Mouse (Mus musculus): ENCODE measurements around the gene Gm17606. TPM values are rescaled to one million over a fixed set of nuclear protein-coding genes. Genes with fewer than 3 reads are reported as not detected.
"Not testable (repeated sequence)": the region's sequence is repeated elsewhere in the genome, so short reads cannot be mapped to it uniquely, and the experiment has no call there.

Gene Gm17606
- not detected in 2 replicates for total RNA-seq (2017)

- no peak for ATAC-seq (replicated peaks in 1 of 2; ENCODE audit: insufficient read depth in 1 of 2, low FRiP score in 2 of 2, low TSS enrichment in 1 of 2, low read depth in 1 of 2, poor library complexity in 2 of 2, severe bottlenecking in 2 of 2)
Observed at GRCm38 (mm10) chr14:54640946-54641304, at the start of gene Gm17606. TSS of gene Gm17606 (plus strand) at chr14:54640952.

GRCm38 (mm10) chr14:54591056-54591455 is 49.7 kb upstream of the Gm17606 start:
- no peak for ATAC-seq (replicated peaks in 1 of 2; ENCODE audit: insufficient read depth in 1 of 2, low FRiP score in 2 of 2, low TSS enrichment in 1 of 2, low read depth in 1 of 2, poor library complexity in 2 of 2, severe bottlenecking in 2 of 2)

GRCm38 (mm10) chr14:54592319-54592934 is 48.3 kb upstream of the Gm17606 start:
- ATAC-seq (replicated peaks in 1 of 2; ENCODE audit: insufficient read depth in 1 of 2, low FRiP score in 2 of 2, low TSS enrichment in 1 of 2, low read depth in 1 of 2, poor library complexity in 2 of 2, severe bottlenecking in 2 of 2) = peak; percentile 74; a peak in 2 of 4 replicates

GRCm38 (mm10) chr14:54594055-54594454 is 46.7 kb upstream of the Gm17606 start:
- ATAC-seq (replicated peaks in 1 of 2; ENCODE audit: insufficient read depth in 1 of 2, low FRiP score in 2 of 2, low TSS enrichment in 1 of 2, low read depth in 1 of 2, poor library complexity in 2 of 2, severe bottlenecking in 2 of 2) = no peak

GRCm38 (mm10) chr14:54594631-54595414 is 45.9 kb upstream of the Gm17606 start:
- ATAC-seq (replicated peaks in 1 of 2; ENCODE audit: insufficient read depth in 1 of 2, low FRiP score in 2 of 2, low TSS enrichment in 1 of 2, low read depth in 1 of 2, poor library complexity in 2 of 2, severe bottlenecking in 2 of 2) = no peak

- ATAC-seq (replicated peaks in 1 of 2; ENCODE audit: insufficient read depth in 1 of 2, low FRiP score in 2 of 2, low TSS enrichment in 1 of 2, low read depth in 1 of 2, poor library complexity in 2 of 2, severe bottlenecking in 2 of 2) = no peak
Observed at GRCm38 (mm10) chr14:54597084-54597483, 43.7 kb upstream of the Gm17606 start.

- no peak for ATAC-seq (replicated peaks in 1 of 2; ENCODE audit: insufficient read depth in 1 of 2, low FRiP score in 2 of 2, low TSS enrichment in 1 of 2, low read depth in 1 of 2, poor library complexity in 2 of 2, severe bottlenecking in 2 of 2)
Observed at GRCm38 (mm10) chr14:54601601-54602000, 39.2 kb upstream of the Gm17606 start.

GRCm38 (mm10) chr14:54602613-54603012 is 38.1 kb upstream of the Gm17606 start:
- ATAC-seq (replicated peaks in 1 of 2; ENCODE audit: insufficient read depth in 1 of 2, low FRiP score in 2 of 2, low TSS enrichment in 1 of 2, low read depth in 1 of 2, poor library complexity in 2 of 2, severe bottlenecking in 2 of 2) = no peak

GRCm38 (mm10) chr14:54603038-54603654 is 37.6 kb upstream of the Gm17606 start:
- ATAC-seq (replicated peaks in 1 of 2; ENCODE audit: insufficient read depth in 1 of 2, low FRiP score in 2 of 2, low TSS enrichment in 1 of 2, low read depth in 1 of 2, poor library complexity in 2 of 2, severe bottlenecking in 2 of 2) = peak; percentile 99 to 100

GRCm38 (mm10) chr14:54603686-54604085 is 37.1 kb upstream of the Gm17606 start:
- ATAC-seq (replicated peaks in 1 of 2; ENCODE audit: insufficient read depth in 1 of 2, low FRiP score in 2 of 2, low TSS enrichment in 1 of 2, low read depth in 1 of 2, poor library complexity in 2 of 2, severe bottlenecking in 2 of 2) = no peak

- 0 out of 4 replicates have a peak, but pooled peaks of 1 of the 2 experiments have one; percentile 17 for ATAC-seq (replicated peaks in 1 of 2; ENCODE audit: insufficient read depth in 1 of 2, low FRiP score in 2 of 2, low TSS enrichment in 1 of 2, low read depth in 1 of 2, poor library complexity in 2 of 2, severe bottlenecking in 2 of 2)
Observed at GRCm38 (mm10) chr14:54605752-54606321, 34.9 kb upstream of the Gm17606 start, which contains the start of gene 4931414P19Rik. TSS of gene 4931414P19Rik (minus strand) at chr14:54605993.

- no peak for ATAC-seq (replicated peaks in 1 of 2; ENCODE audit: insufficient read depth in 1 of 2, low FRiP score in 2 of 2, low TSS enrichment in 1 of 2, low read depth in 1 of 2, poor library complexity in 2 of 2, severe bottlenecking in 2 of 2)
Observed at GRCm38 (mm10) chr14:54607226-54607625, 33.5 kb upstream of the Gm17606 start.

- ATAC-seq (replicated peaks in 1 of 2; ENCODE audit: insufficient read depth in 1 of 2, low FRiP score in 2 of 2, low TSS enrichment in 1 of 2, low read depth in 1 of 2, poor library complexity in 2 of 2, severe bottlenecking in 2 of 2) = no peak
Observed at GRCm38 (mm10) chr14:54609245-54609644, 31.5 kb upstream of the Gm17606 start.

- no peak for ATAC-seq (replicated peaks in 1 of 2; ENCODE audit: insufficient read depth in 1 of 2, low FRiP score in 2 of 2, low TSS enrichment in 1 of 2, low read depth in 1 of 2, poor library complexity in 2 of 2, severe bottlenecking in 2 of 2)
Observed at GRCm38 (mm10) chr14:54609962-54610361, 30.8 kb upstream of the Gm17606 start.

GRCm38 (mm10) chr14:54610648-54611047 is 30.1 kb upstream of the Gm17606 start:
- ATAC-seq (replicated peaks in 1 of 2; ENCODE audit: insufficient read depth in 1 of 2, low FRiP score in 2 of 2, low TSS enrichment in 1 of 2, low read depth in 1 of 2, poor library complexity in 2 of 2, severe bottlenecking in 2 of 2) = no peak

- ATAC-seq (replicated peaks in 1 of 2; ENCODE audit: insufficient read depth in 1 of 2, low FRiP score in 2 of 2, low TSS enrichment in 1 of 2, low read depth in 1 of 2, poor library complexity in 2 of 2, severe bottlenecking in 2 of 2) = not testable (repeated sequence)
Observed at GRCm38 (mm10) chr14:54614130-54614529, 26.6 kb upstream of the Gm17606 start.

GRCm38 (mm10) chr14:54616226-54616825 is 24.4 kb upstream of the Gm17606 start:
- no peak for ATAC-seq (replicated peaks in 1 of 2; ENCODE audit: insufficient read depth in 1 of 2, low FRiP score in 2 of 2, low TSS enrichment in 1 of 2, low read depth in 1 of 2, poor library complexity in 2 of 2, severe bottlenecking in 2 of 2)
